Mouse (Mus musculus): ENCODE results near the gene Hcn1. TPM values are rescaled to one million over a fixed set of nuclear protein-coding genes. Genes with fewer than 3 reads are reported as not detected.

The Hcn1 gene
- total RNA-seq, 2 experiments from 2014 or later, result 39.1 to 39.8 TPM

- intact Hi-C loops (cut with DNase I), result no loop called here
- no peak for DNase-seq (ENCODE audit: low spot score in 2 of 2)
Measured at GRCm38 (mm10) chr13:117838264-117838663, 236.1 kb downstream of the Hcn1 start.

GRCm38 (mm10) chr13:117842366-117842765 lies 240.2 kb downstream of the Hcn1 start:
- no peak for DNase-seq (ENCODE audit: low spot score in 2 of 2)
- intact Hi-C loops (cut with DNase I), result no loop called here

- no peak for DNase-seq (ENCODE audit: low spot score in 2 of 2)
- intact Hi-C loops (cut with DNase I), result no loop called here
Measured at GRCm38 (mm10) chr13:117847290-117847689, 245.2 kb downstream of the Hcn1 start.

GRCm38 (mm10) chr13:117848757-117849156 lies 246.6 kb downstream of the Hcn1 start:
- intact Hi-C loops (cut with DNase I), result no loop called here
- DNase-seq (ENCODE audit: low spot score in 2 of 2), result no peak

GRCm38 (mm10) chr13:117851954-117852710 lies 250.0 kb downstream of the Hcn1 start:
- intact Hi-C loops (cut with DNase I), result no loop called here
- DNase-seq (ENCODE audit: low spot score in 2 of 2), result no peak

GRCm38 (mm10) chr13:117852711-117853051 lies 250.6 kb downstream of the Hcn1 start:
- intact Hi-C loops (cut with DNase I), result no loop called here

GRCm38 (mm10) chr13:117858416-117858815 lies 256.3 kb downstream of the Hcn1 start:
- DNase-seq (ENCODE audit: low spot score in 2 of 2), result no peak
- intact Hi-C loops (cut with DNase I), result no loop called here

More at GRCm38 (mm10) chr13:117852711-117853051, 250.6 kb downstream of the Hcn1 start:
- no peak for DNase-seq (ENCODE audit: low spot score in 2 of 2)

- intact Hi-C loops (cut with DNase I), result no loop called here
- DNase-seq (ENCODE audit: low spot score in 2 of 2), result no peak
Measured at GRCm38 (mm10) chr13:117877787-117878186, 275.7 kb downstream of the Hcn1 start.

GRCm38 (mm10) chr13:117880471-117881225 lies 278.5 kb downstream of the Hcn1 start:
- DNase-seq (ENCODE audit: low spot score in 2 of 2), result no peak
- intact Hi-C loops (cut with DNase I), result no loop called here

GRCm38 (mm10) chr13:117892076-117892475 lies 290.0 kb downstream of the Hcn1 start:
- intact Hi-C loops (cut with DNase I), result no loop called here
- DNase-seq (ENCODE audit: low spot score in 2 of 2), result no peak

- intact Hi-C loops (cut with DNase I), result no loop called here
- DNase-seq (ENCODE audit: low spot score in 2 of 2), result peak in 1 of 2 experiments; percentile 89
Measured at GRCm38 (mm10) chr13:117898052-117898451, 295.9 kb downstream of the Hcn1 start.

GRCm38 (mm10) chr13:117907801-117908200 lies 305.7 kb downstream of the Hcn1 start:
- no peak for DNase-seq (ENCODE audit: low spot score in 2 of 2)
- intact Hi-C loops (cut with DNase I), result no loop called here

- intact Hi-C loops (cut with DNase I), result no loop called here
- DNase-seq (ENCODE audit: low spot score in 2 of 2), result no peak
Measured at GRCm38 (mm10) chr13:117929734-117930133, 327.6 kb downstream of the Hcn1 start.

GRCm38 (mm10) chr13:117931746-117932145 lies 329.6 kb downstream of the Hcn1 start:
- DNase-seq (ENCODE audit: low spot score in 2 of 2), result no peak
- intact Hi-C loops (cut with DNase I), result no loop called here

GRCm38 (mm10) chr13:117938761-117939160 lies 336.6 kb downstream of the Hcn1 start:
- intact Hi-C loops (cut with DNase I), result no loop called here
- no peak for DNase-seq (ENCODE audit: low spot score in 2 of 2)

- intact Hi-C loops (cut with DNase I), result no loop called here
- DNase-seq (ENCODE audit: low spot score in 2 of 2), result peak in 1 of 2 experiments; percentile 34
Measured at GRCm38 (mm10) chr13:117940536-117941280, 338.6 kb downstream of the Hcn1 start.

GRCm38 (mm10) chr13:117946843-117947242 lies 344.7 kb downstream of the Hcn1 start:
- intact Hi-C loops (cut with DNase I), result no loop called here
- DNase-seq (ENCODE audit: low spot score in 2 of 2), result peak in 1 of 2 experiments; percentile 9

- DNase-seq (ENCODE audit: low spot score in 2 of 2), result no peak
- intact Hi-C loops (cut with DNase I), result no loop called here
Measured at GRCm38 (mm10) chr13:117947704-117948376, 345.7 kb downstream of the Hcn1 start.

- intact Hi-C loops (cut with DNase I), result no loop called here
- no peak for DNase-seq (ENCODE audit: low spot score in 2 of 2)
Measured at GRCm38 (mm10) chr13:117958496-117959421, 356.6 kb downstream of the Hcn1 start.

All from left cerebral cortex, postnatal 25 days (tissue).